Mouse (Mus musculus) C2C12 (cell line): ENCODE measurements around the gene H2al1m. TPM values are rescaled to one million over a fixed set of nuclear protein-coding genes. Genes with fewer than 3 reads are reported as not detected.
"Not testable (repeated sequence)": the region's sequence is repeated elsewhere in the genome, so short reads cannot be mapped to it uniquely, and the experiment has no call there.

ENCODE experiments used
- H3K27me3 ChIP-seq: one replicate; pipeline ENCODE4 v1.6.1; 2011; ENCODE audit not compliant: control insufficient read depth, insufficient read depth, insufficient read length
- H3K36me3 ChIP-seq: one replicate; pipeline ENCODE4 v1.6.1; 2011; ENCODE audit not compliant: control insufficient read depth, insufficient read depth
- H3K4me3 ChIP-seq: one replicate; pipeline ENCODE4 v1.5.1; 2011; ENCODE audit warnings: mild to moderate bottlenecking, control low read depth; ENCODE audit not compliant: poor library complexity, insufficient read depth, severe bottlenecking
- H3K79me2 ChIP-seq: one replicate; pipeline ENCODE4 v1.6.1; 2011; ENCODE audit not compliant: control insufficient read depth, insufficient read depth
- H3K79me3 ChIP-seq: one replicate; pipeline ENCODE4 v1.6.1; 2011; ENCODE audit warnings: low read depth, control low read depth
- H3ac ChIP-seq: one replicate; pipeline ENCODE3; 2011; ENCODE audit warnings: low read depth; ENCODE audit not compliant: control insufficient read depth, insufficient read length
- CEBPB ChIP-seq: IDR thresholded peaks from one replicate; pipeline ENCODE4 v1.6.1; 2011; ENCODE audit warnings: low read depth, mild to moderate bottlenecking, control low read depth, moderate library complexity
- CTCF ChIP-seq: IDR thresholded peaks from one replicate; pipeline ENCODE4 v1.5.1; 2011; ENCODE audit not compliant: control insufficient read depth, insufficient read depth, insufficient read length
- FOSL1 ChIP-seq: IDR thresholded peaks from one replicate; pipeline ENCODE4 v1.8.0; 2011; ENCODE audit warnings: mild to moderate bottlenecking, low read length; ENCODE audit not compliant: poor library complexity, insufficient read depth, severe bottlenecking
- MAX ChIP-seq: IDR thresholded peaks from one replicate; pipeline ENCODE4 v1.6.1; 2011; ENCODE audit warnings: mild to moderate bottlenecking, control low read depth
- MYOD1 ChIP-seq: IDR thresholded peaks from one replicate; pipeline ENCODE4 v1.6.1; 2011; ENCODE audit warnings: low read depth; ENCODE audit not compliant: control insufficient read depth, insufficient read length
- MYOG ChIP-seq: IDR thresholded peaks from one replicate; pipeline ENCODE4 v1.6.1; 2011; ENCODE audit not compliant: control insufficient read depth, insufficient read length; ENCODE audit errors: extremely low read depth
- USF1 ChIP-seq: IDR thresholded peaks from one replicate; pipeline ENCODE4 v1.6.1; 2011; ENCODE audit warnings: low read depth, mild to moderate bottlenecking, control low read depth, moderate library complexity
- polyA plus RNA-seq: library from polyadenylated mRNA; unstranded; fragments of >200 nt; fragmentation: generic; extraction: Trizol; gene quantifications from one replicate; pipeline ENCODE4 v1.2.1, GENCODE M21; 2012; ENCODE audit warnings: missing spikeins

Gene H2al1m
- polyA plus RNA-seq, 1 experiment = not detected

DNA sequence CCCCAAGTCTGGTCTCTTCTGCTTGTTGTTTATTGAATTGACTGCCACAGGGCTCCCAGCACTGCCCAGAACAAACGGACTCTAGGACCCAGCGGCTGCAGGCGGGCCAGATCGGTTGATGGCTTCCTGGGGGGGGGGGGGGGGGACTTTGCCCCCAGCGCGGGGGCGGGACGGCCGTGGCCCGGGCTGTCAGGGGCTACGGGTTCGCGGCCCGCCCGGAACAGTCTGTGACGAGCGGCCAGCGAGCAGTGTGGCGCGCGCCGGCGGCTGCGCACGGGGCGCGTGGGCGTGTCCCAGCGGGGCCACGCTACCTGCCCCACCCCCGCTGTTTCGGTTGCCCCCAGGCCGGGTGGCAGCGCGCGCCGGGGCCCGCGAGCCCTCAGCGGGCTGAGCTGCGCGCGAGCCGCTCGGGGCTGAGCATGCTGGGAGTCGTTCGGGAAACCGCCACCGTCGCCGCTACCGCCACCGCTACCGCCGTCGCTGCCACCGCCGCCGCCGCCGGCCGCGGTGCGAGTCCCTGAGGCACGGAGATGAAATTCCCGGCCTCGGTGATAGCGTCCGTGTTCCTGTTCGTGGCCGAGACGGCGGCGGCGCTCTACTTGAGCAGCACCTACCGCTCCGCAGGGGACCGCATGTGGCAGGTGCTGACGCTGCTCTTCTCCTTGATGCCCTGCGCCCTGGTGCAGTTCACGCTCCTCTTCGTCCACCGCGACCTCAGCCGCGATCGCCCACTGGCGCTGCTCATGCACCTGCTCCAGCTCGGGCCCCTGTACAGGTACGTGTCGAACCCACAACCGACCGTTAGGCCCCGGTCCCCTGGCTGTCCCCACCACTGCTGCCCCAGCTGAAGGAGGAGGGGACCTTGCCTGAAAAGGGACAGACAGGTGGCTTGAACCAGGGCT, 10.9 kb upstream of the H2al1m start, which contains the start of gene Xk:
Xk (plus strand) TSS at position 297 of the 902 bp plus-strand sequence.
- no peak for TF ChIP-seq USF1
- no peak for TF ChIP-seq CEBPB
- no peak for TF ChIP-seq FOSL1
- no peak for TF ChIP-seq MYOD1
- TF ChIP-seq MYOG = no peak
- no peak for TF ChIP-seq CTCF
- no peak for TF ChIP-seq MAX
- Histone ChIP-seq H3ac (no peak within 1 kb of the TSS), H3K36me3 (no peaks in the 10 kb centered on the region), H3K79me3 (no peaks in the 10 kb centered on the region), H3K79me2 (no peaks in the 10 kb centered on the region), H3K27me3 (no peaks in the 10 kb centered on the region), H3K4me3 (no peak within 1 kb of the TSS)

- no peaks in the 10 kb centered on the region for H3K27me3 ChIP-seq
- no peaks in the 10 kb centered on the region for H3K79me2 ChIP-seq
- TF ChIP-seq USF1 (no peak), MYOD1 (no peak), CTCF (no peak), FOSL1 (no peak), MAX (no peak), CEBPB (no peak), MYOG (no peak)
- no peaks in the 10 kb centered on the region for H3K36me3 ChIP-seq
- no peak overlapping the region for H3ac ChIP-seq
- no peaks in the 10 kb centered on the region for H3K79me3 ChIP-seq
- H3K4me3 ChIP-seq = no peak overlapping the region
These were observed 10.1 kb upstream of the H2al1m start for GRCm38 (mm10) chrX:9273377-9274002.

GRCm38 (mm10) chrX:9274321-9274720, 9.2 kb upstream of the H2al1m start:
- Histone ChIP-seq H3K4me3 (no peak overlapping the region), H3K79me2 (no peaks in the 10 kb centered on the region), H3K79me3 (no peaks in the 10 kb centered on the region), H3K27me3 (no peaks in the 10 kb centered on the region), H3K36me3 (no peaks in the 10 kb centered on the region), H3ac (no peak overlapping the region)
- no peak for TF ChIP-seq CEBPB
- no peak for TF ChIP-seq MYOD1
- no peak for TF ChIP-seq MAX
- TF ChIP-seq CTCF = no peak
- no peak for TF ChIP-seq USF1
- no peak for TF ChIP-seq FOSL1

GRCm38 (mm10) chrX:9293140-9293829, 9.7 kb downstream of the H2al1m start:
- not testable (repeated sequence) for H3K4me3 ChIP-seq, H3K36me3 ChIP-seq, H3K79me3 ChIP-seq, H3ac ChIP-seq, H3K27me3 ChIP-seq, H3K79me2 ChIP-seq

GRCm38 (mm10) chrX:9298413-9298864, 14.9 kb downstream of the H2al1m start:
- H3ac ChIP-seq = no peak overlapping the region
- H3K36me3 ChIP-seq = no peaks in the 10 kb centered on the region
- H3K79me2 ChIP-seq = no peaks in the 10 kb centered on the region
- no peaks in the 10 kb centered on the region for H3K79me3 ChIP-seq
- TF ChIP-seq CEBPB (no peak), MAX (no peak), MYOG (no peak), CTCF (no peak), MYOD1 (no peak), USF1 (no peak), FOSL1 (no peak)
- H3K27me3 ChIP-seq = no peaks in the 10 kb centered on the region
- H3K4me3 ChIP-seq = no peak overlapping the region
